Mouse (Mus musculus) myocyte (in vitro differentiated cells): ENCODE results near the gene Cd300ld3. TPM values are rescaled to one million over a fixed set of nuclear protein-coding genes. Genes with fewer than 3 reads are reported as not detected.

Experiments used
- H3K27me3 ChIP-seq: one replicate; pipeline ENCODE4 v1.6.1; 2011; ENCODE audit not compliant: control insufficient read depth, insufficient read depth, insufficient read length
- H3K36me3 ChIP-seq: one replicate; pipeline ENCODE4 v1.6.1; 2011; ENCODE audit not compliant: control insufficient read depth, insufficient read depth
- H3K4me2 ChIP-seq: one replicate; pipeline ENCODE4 v1.6.1; 2011; ENCODE audit warnings: low read depth, control low read depth
- H3K4me3 ChIP-seq: one replicate; pipeline ENCODE4 v1.5.1; 2011; ENCODE audit warnings: mild to moderate bottlenecking, control low read depth, moderate library complexity
- H3K79me2 ChIP-seq: one replicate; pipeline ENCODE4 v1.6.1; 2011; ENCODE audit not compliant: control insufficient read depth, insufficient read depth
- H3ac ChIP-seq: one replicate; pipeline ENCODE4 v1.6.1; 2011; ENCODE audit not compliant: control insufficient read depth, insufficient read length
- CEBPB ChIP-seq: IDR thresholded peaks from 2 replicates; pipeline ENCODE4 v1.6.1; 2011; ENCODE audit warnings: mild to moderate bottlenecking, moderate library complexity; ENCODE audit not compliant: poor library complexity, insufficient read depth, severe bottlenecking
- E2F4 ChIP-seq: IDR thresholded peaks from one replicate; pipeline ENCODE4 v1.6.1; 2011; ENCODE audit warnings: mild to moderate bottlenecking, control low read depth, moderate library complexity; ENCODE audit not compliant: insufficient read depth
- MAX ChIP-seq: IDR thresholded peaks from one replicate; pipeline ENCODE4 v1.6.1; 2011; ENCODE audit warnings: low read depth, mild to moderate bottlenecking, control low read depth
- MYOD1 ChIP-seq, 3 experiments: IDR thresholded peaks; one replicate each; pipeline ENCODE4 v1.6.1; 2011; ENCODE audit warnings: control low read depth in 2 of 3, low read depth in 2 of 3, mild to moderate bottlenecking in 2 of 3, moderate library complexity in 1 of 3; ENCODE audit not compliant: insufficient read length in 2 of 3, control insufficient read depth in 1 of 3
- MYOG ChIP-seq, 3 experiments: IDR thresholded peaks; one replicate each; pipeline ENCODE4 v1.6.1; 2011; ENCODE audit warnings: control low read depth in 2 of 3, low read depth in 2 of 3, mild to moderate bottlenecking in 2 of 3; ENCODE audit not compliant: insufficient read length in 2 of 3, control insufficient read depth in 1 of 3, insufficient read depth in 1 of 3
- POLR2A ChIP-seq: IDR thresholded peaks from one replicate; pipeline ENCODE4 v1.6.1; 2011; ENCODE audit warnings: low read depth, mild to moderate bottlenecking, control low read depth, moderate library complexity; ENCODE audit not compliant: insufficient read length
- POLR2AphosphoS2 ChIP-seq: IDR thresholded peaks from one replicate; pipeline ENCODE4 v1.6.1; 2011; ENCODE audit warnings: low read depth, control low read depth; ENCODE audit not compliant: insufficient read length
- REST ChIP-seq: IDR thresholded peaks from one replicate; pipeline ENCODE4 v1.6.1; 2011; ENCODE audit warnings: mild to moderate bottlenecking, control low read depth, moderate library complexity; ENCODE audit not compliant: insufficient read depth, insufficient read length
- SRF ChIP-seq: IDR thresholded peaks from one replicate; pipeline ENCODE4 v1.6.1; 2011; ENCODE audit warnings: low read depth; ENCODE audit not compliant: control insufficient read depth, insufficient read length
- TCF12 ChIP-seq: IDR thresholded peaks from one replicate; pipeline ENCODE4 v1.6.1; 2011; ENCODE audit warnings: mild to moderate bottlenecking, control low read depth; ENCODE audit not compliant: poor library complexity, insufficient read depth, severe bottlenecking
- TCF3 ChIP-seq: IDR thresholded peaks from one replicate; pipeline ENCODE4 v1.6.1; 2011; ENCODE audit warnings: low read depth, control low read depth; ENCODE audit not compliant: insufficient read length
- USF1 ChIP-seq: IDR thresholded peaks from one replicate; pipeline ENCODE4 v1.6.1; 2011; ENCODE audit warnings: low read depth, mild to moderate bottlenecking, control low read depth, moderate library complexity
- polyA plus RNA-seq: library from polyadenylated mRNA; unstranded; fragments of >200 nt; fragmentation: generic; extraction: Trizol; gene quantifications from one replicate; pipeline ENCODE4 v1.2.1, GENCODE M21; 2012; ENCODE audit warnings: missing spikeins

The Cd300ld3 gene
- polyA plus RNA-seq, 1 experiment: not detected

GRCm38 (mm10) chr11:115073002-115073401 is 24.8 kb upstream of the Cd300ld3 start:
- no peaks in the 10 kb centered on the region for H3K79me2 ChIP-seq
- no peak overlapping the region for H3ac ChIP-seq
- H3K4me3 ChIP-seq: no peak overlapping the region
- H3K27me3 ChIP-seq: no peaks in the 10 kb centered on the region
- TF ChIP-seq E2F4 (no peak), POLR2A (no peak), MYOG (IDR thresholded peaks at IDR 0.05; ENCODE audit: control insufficient read depth in 1 of 3, insufficient read depth in 1 of 3, insufficient read length in 2 of 3, low read depth in 2 of 3) (no peak), MYOD1 (IDR thresholded peaks at IDR 0.05; ENCODE audit: control insufficient read depth in 1 of 3, insufficient read length in 2 of 3, low read depth in 2 of 3) (no peak)
- no peak overlapping the region for H3K4me2 ChIP-seq
- no peaks in the 10 kb centered on the region for H3K36me3 ChIP-seq

DNA sequence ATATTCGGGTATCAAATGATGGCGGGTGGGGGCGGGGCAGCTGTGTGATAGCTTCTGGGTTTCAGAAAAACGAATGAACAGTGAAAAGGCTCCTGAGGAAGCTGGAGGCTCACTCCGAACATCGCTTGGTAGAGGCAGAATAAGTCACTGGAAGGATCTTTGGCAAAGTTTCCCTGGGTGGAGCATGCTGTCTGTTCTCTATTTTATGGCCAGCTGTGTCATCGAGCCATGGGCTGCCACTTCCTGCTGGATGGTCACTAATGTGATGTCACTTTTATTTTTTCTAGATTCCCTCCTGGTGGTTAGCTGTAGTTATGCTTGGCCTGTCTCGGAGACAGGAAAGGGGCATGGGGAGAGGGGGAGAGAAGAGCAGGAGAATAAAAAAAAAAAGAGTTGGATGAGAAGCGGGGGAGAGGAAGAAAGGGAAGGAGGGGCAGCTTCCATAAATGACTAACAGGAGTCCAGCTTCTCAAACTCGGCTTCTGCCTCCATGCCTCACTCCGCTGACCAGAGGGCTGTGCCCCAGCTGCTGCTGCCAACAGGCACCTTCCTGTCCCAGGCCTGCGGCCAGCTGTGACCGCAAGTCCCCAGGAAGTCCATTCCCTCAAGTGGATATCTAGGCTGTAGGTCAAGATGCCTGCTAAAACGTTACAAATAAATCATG is 23.6 kb upstream of the Cd300ld3 start:
- no peak overlapping the region for H3ac ChIP-seq
- H3K4me3 ChIP-seq: no peak overlapping the region
- H3K79me2 ChIP-seq: no peaks in the 10 kb centered on the region
- H3K27me3 ChIP-seq: no peaks in the 10 kb centered on the region
- H3K4me2 ChIP-seq: peak overlapping the region; percentile 68
- H3K36me3 ChIP-seq: no peaks in the 10 kb centered on the region
- TF ChIP-seq TCF12 (peak; percentile 73), MYOG (IDR thresholded peaks at IDR 0.05; ENCODE audit: control insufficient read depth in 1 of 3, insufficient read depth in 1 of 3, insufficient read length in 2 of 3, low read depth in 2 of 3) (peak; percentile 55 to 90 (median 84)), SRF (no peak), MYOD1 (IDR thresholded peaks at IDR 0.05; ENCODE audit: control insufficient read depth in 1 of 3, insufficient read length in 2 of 3, low read depth in 2 of 3) (peak; percentile 23 to 89 (median 82)), TCF3 (peak; percentile 77)

DNA sequence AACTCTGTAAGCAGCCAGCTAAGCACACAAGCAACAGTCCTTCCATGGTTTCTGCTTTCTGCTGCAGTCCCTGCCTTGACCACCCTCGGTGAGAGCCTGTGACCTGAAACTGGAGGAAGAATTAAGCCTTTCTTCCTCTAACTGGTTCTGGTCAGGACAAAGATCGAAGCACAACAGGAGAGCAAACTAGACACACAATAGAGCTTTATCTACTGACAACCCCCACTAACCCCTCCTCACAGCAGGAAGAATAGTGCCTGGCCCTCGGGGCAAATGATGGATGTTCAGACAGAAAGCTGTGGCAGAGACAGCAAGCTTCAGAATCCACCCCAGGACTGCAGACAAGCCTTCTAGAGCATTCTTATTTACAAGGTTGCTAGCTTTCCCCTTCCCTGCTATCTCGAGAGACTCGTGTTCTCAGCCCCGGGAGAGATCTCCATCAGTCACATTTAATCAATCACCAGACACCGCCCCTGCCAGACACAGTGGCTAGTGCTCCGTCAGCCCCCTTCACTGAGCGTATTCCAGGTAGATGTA is 22.9 kb upstream of the Cd300ld3 start:
- no peaks in the 10 kb centered on the region for H3K36me3 ChIP-seq
- H3K79me2 ChIP-seq: no peaks in the 10 kb centered on the region
- H3ac ChIP-seq: no peak overlapping the region
- H3K4me3 ChIP-seq: no peak overlapping the region
- TF ChIP-seq SRF (no peak), MYOD1 (IDR thresholded peaks at IDR 0.05; ENCODE audit: control insufficient read depth in 1 of 3, insufficient read length in 2 of 3, low read depth in 2 of 3) (no peak), POLR2AphosphoS2 (no peak), USF1 (no peak), CEBPB (no peak), MYOG (IDR thresholded peaks at IDR 0.05; ENCODE audit: control insufficient read depth in 1 of 3, insufficient read depth in 1 of 3, insufficient read length in 2 of 3, low read depth in 2 of 3) (no peak), POLR2A (no peak), REST (no peak), TCF3 (no peak), MAX (no peak)
- H3K4me2 ChIP-seq: peak overlapping the region; percentile 68
- H3K27me3 ChIP-seq: no peaks in the 10 kb centered on the region

DNA sequence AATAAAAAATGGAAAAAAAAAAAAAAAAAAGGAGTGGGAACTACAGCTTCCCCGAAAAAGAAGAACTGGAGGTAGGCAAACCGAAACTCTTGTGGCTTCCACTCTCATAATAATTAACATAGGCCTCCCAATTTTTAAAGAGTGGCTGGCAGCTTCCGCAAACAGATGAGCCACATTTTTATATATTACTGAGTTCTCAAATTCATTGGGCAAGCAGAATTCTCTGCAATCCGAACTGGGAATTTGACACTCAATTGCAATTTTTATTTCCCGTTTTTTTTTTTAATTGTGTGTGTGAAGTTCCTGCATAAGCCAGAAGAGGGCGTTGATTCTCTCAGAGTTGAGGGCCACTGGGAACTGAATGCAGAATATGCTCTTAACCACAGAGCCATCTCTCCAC is 18.6 kb upstream of the Cd300ld3 start:
- H3K4me3 ChIP-seq: no peak overlapping the region
- H3K79me2 ChIP-seq: no peaks in the 10 kb centered on the region
- H3K4me2 ChIP-seq: no peak overlapping the region
- no peak overlapping the region for H3ac ChIP-seq
- no peak for TF ChIP-seq MYOD1 (IDR thresholded peaks at IDR 0.05; ENCODE audit: control insufficient read depth in 1 of 3, insufficient read length in 2 of 3, low read depth in 2 of 3)
- no peak for TF ChIP-seq REST
- no peak for TF ChIP-seq TCF12
- TF ChIP-seq TCF3: no peak
- no peak for TF ChIP-seq MYOG (IDR thresholded peaks at IDR 0.05; ENCODE audit: control insufficient read depth in 1 of 3, insufficient read depth in 1 of 3, insufficient read length in 2 of 3, low read depth in 2 of 3)
- TF ChIP-seq USF1: no peak
- TF ChIP-seq POLR2AphosphoS2: no peak
- no peak for TF ChIP-seq CEBPB
- TF ChIP-seq SRF: no peak
- TF ChIP-seq E2F4: no peak
- no peak for TF ChIP-seq MAX
- no peak for TF ChIP-seq POLR2A
- no peaks in the 10 kb centered on the region for H3K36me3 ChIP-seq
- no peaks in the 10 kb centered on the region for H3K27me3 ChIP-seq

DNA sequence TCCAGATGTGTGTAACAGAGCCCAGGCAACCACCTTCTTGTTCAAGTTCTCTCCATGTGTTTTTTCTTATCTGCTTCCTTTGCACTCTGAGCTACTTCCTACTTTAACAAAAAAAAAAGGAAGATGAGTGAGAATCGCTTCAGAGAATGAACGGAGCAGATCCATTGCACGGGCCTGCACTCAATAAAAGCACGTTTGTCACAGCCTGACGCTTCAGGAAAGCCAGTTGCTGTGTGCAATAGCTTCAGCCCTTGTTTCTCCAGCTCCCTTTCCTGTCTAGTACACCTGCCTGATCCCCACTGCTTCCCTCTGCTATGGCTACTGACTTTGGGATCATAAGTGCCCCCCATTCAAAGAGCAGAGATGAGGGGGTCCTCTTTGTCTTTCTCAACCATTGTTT is 13.9 kb upstream of the Cd300ld3 start, which contains the start of gene Cd300e:
Gene Cd300e, minus strand, starts transcription at position 101 of the 400 bp plus-strand sequence.
- no peaks in the 10 kb centered on the region for H3K27me3 ChIP-seq
- no peak within 1 kb of the TSS for H3ac ChIP-seq

More for the DNA sequence above, 13.9 kb upstream of the Cd300ld3 start, which contains the start of gene Cd300e:
- TF ChIP-seq SRF (no peak), MAX (no peak)
- Histone ChIP-seq H3K4me2 (no peak within 1 kb of the TSS), H3K4me3 (no peak within 1 kb of the TSS), H3K79me2 (no peaks in the 10 kb centered on the region), H3K36me3 (no peaks in the 10 kb centered on the region)
